Mouse (Mus musculus): ENCODE data around the gene Plpp1.

Plpp1 gene

GRCm38 (mm10) chr13:112800597-112801380 is at the start of gene Plpp1:
Plpp1 (plus strand) TSS chr13:112800792.
- DNase-seq: peak; percentile 95

- DNase-seq: peak; percentile 22
These were observed 48.9 kb upstream of the Plpp1 start for GRCm38 (mm10) chr13:112751454-112752308.

GRCm38 (mm10) chr13:112752309-112752975 is 48.1 kb upstream of the Plpp1 start:
- no peak for DNase-seq

DNA sequence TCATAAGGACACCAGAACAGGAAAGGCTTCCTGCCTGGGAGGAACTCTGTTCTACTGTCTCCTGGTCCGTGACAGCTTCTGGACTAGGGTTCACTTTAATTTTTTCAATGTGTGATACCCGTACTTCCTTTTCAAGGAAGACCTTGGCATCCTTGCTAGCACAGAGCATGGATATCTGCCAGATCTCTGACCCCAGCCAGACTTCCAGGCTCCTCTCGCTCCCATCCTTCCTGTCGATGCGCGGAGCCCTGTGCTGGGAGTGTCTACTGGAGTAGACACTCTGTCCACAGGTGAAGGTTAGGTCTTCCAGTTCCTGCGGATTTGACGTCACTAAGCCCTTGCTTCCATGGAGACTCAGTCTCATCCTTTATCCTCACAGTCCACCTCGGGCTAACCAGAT is 47.1 kb upstream of the Plpp1 start:
- DNase-seq: no peak

- no peak for DNase-seq
These were observed 45.7 kb upstream of the Plpp1 start for GRCm38 (mm10) chr13:112754871-112755270.

- no peak for DNase-seq
These were observed 45.0 kb upstream of the Plpp1 start for GRCm38 (mm10) chr13:112755507-112756010.

DNA sequence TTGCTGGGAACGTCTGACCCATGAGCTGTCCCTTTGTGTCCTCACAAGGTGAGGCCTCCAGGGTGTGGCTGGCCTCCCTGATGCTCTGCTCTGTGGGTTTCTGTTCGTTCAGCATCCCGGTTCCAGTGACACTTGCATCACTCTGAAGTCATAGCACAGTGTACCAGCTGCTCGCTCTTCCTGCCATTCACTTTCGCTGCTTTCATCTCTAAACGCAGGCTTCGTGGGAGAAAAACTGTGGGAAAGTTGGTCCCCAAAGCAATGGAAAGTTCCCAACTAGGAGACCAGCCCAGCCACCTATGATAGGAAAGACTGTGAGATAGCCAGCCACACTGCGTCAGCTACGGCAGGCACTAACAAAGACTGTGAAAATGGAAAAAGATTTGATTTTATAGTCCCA is 43.2 kb upstream of the Plpp1 start:
- DNase-seq: no peak

GRCm38 (mm10) chr13:112758546-112759090 is 42.0 kb upstream of the Plpp1 start:
- DNase-seq: no peak

GRCm38 (mm10) chr13:112759364-112759763 is 41.2 kb upstream of the Plpp1 start:
- no peak for DNase-seq

DNA sequence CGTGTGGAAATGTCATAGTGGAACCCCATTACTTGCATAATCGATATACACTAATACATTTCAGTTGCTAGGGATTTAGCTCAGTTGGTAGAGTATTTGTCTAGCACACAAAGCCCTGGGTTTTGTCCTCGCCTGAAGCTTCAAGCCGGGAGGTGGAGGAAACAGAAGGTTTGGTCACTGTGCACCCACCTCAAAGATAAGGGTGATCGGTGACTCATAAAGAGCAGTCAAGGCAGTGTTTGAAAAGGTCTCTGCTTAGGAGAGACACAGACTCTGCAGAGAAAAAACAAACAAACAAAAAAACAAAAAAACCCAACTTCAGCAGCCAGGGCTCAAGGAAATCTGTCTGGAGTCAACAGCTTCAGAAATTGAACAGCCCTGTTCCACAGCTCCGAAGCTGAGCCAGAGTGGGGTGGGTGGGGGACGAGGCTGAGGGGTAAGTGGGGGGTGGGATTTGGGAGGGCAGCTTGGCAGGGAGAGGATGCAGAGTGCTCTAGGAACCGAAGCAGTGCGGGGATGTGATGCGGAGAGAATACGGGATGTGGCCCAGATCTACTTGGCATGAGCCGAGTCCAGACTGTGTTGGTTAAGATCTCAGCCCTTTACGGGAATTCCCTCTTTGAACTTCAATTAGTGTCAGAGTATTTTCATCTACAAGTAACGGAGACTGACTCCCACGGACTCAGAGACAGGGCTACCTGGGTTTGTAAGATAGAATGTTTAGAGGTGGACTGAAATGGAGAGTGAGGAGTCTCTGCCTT is 40.6 kb upstream of the Plpp1 start:
- DNase-seq: no peak

DNA sequence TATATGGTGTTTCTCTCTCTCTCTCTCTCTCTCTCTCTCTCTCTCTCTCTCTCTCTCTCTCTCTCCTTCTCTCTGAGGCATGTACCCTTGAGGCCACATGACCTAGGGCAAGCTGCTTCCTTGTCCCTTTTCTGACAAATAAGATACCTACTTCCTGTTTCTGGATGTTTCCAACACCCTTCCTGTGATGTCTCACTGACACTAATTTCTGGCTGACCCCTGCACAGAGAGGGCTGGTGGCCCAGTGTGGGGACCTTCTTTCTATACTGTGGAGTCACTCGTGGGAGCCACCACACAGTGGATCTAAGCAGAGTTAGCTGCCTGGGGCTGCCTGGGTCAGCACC is 40.1 kb upstream of the Plpp1 start:
- DNase-seq: no peak

- DNase-seq: no peak
These were observed 38.8 kb upstream of the Plpp1 start for GRCm38 (mm10) chr13:112761787-112762186.

DNA sequence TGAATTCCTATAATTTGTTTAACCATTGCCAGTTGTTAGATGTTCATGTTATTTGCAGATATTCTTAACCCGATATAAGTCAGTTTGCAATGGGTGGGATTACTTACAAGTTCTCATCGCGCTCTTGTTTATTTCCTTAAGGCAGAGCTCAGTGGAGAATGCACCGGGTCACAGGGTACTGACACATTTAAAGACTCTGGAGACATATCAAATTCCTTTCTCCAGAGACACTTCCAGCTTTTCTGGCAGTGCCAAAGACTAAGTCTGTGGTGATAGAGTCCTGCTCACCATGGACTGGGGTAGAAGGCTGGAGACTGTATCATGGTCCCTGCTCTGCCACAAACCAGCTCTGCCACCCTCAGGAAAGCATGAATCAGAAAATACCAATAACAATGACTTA is 38.0 kb upstream of the Plpp1 start:
- no peak for DNase-seq

GRCm38 (mm10) chr13:112763531-112764091 is 37.0 kb upstream of the Plpp1 start:
- DNase-seq: no peak

DNA sequence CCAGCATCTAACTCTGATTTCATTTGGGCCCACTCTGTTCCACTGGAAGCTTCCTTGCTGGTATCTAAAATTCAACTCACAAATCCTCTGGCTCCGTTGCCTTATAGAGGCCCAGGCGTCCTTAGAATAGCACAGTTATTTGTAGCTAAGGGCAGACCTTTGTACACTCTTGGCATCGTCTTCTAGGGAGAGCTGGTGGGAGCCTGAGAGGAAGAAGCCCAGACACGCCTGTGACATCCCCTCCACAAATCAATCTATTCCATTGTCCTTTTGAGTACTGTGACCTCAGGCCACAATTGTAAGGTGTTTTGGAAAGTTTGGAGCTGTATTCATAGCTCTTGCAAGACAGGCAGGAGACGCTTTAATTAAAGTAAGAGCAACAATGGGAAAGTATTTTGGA is 36.0 kb upstream of the Plpp1 start:
- no peak for DNase-seq

GRCm38 (mm10) chr13:112765654-112766053 is 34.9 kb upstream of the Plpp1 start:
- no peak for DNase-seq

GRCm38 (mm10) chr13:112770528-112771328 is 29.9 kb upstream of the Plpp1 start:
- DNase-seq: no peak

DNA sequence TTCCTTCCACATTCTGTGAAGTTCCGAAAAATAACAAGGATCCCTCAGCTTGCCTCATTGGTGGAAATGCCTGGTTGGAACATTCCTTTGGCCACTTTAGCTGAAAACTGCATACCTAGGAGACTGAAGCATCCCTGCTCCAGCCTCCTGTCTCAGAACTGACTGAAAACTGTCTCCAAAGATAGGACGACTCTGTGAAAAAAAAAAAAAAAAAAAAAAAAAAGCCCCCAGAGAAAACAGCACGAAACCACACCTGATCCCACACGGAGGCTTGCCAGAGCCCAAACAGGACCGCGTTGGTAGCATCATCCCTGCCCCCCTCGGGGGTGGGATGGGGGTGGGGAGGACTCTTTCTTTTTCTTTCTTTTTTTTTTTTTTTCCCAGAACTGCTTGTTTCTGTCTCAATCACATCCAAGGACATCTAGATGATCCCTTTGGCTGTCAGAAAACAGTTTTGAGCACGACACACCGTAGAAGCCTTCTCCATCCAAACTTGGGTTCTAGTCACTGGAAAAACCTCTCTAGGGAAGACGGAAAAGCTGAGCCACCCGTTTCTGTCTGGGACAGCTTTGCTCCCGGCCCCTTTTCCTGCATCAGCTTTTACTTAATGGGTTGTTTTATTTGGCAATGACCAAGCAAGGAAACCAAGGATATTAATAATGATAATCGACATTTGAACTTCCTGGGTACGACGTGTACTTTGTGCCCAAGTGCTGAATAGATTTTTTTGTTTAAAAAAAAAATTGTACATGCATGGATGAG is 29.0 kb upstream of the Plpp1 start:
- DNase-seq: no peak

DNA sequence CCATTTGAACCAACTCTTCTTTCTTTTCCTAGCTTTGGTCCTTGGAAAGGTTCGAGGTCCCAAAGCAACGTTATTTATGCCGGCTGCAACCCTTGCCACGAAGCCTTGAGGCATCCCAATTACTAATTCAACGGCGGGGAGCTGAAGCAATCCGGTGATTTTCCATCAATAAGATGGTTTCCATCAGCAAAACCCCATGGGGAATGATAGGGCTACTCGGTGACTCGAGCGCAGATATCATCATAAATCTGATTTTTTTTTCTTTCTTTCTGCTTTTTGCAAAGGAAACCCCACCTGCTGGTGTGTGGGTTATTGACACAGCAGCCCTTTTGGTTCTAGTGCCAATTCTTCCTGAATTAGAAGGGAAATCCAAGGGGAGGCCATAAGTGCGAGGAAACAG is 28.3 kb upstream of the Plpp1 start:
- no peak for DNase-seq

GRCm38 (mm10) chr13:112772861-112773260 is 27.7 kb upstream of the Plpp1 start:
- no peak for DNase-seq

Data from right cerebral cortex, postnatal 14 days (tissue).